Mouse (Mus musculus): ENCODE data around the gene Ccdc177.
"Not testable (repeated sequence)": the region's sequence is repeated elsewhere in the genome, so short reads cannot be mapped to it uniquely, and the experiment has no call there.

The Ccdc177 gene

GRCm38 (mm10) chr12:80760396-80760801 is at the start of gene Ccdc177:
Gene Ccdc177, minus strand, starts transcription at chr12:80760687.
- peak; percentile 80 for DNase-seq

GRCm38 (mm10) chr12:80810005-80810404 is 49.5 kb upstream of the Ccdc177 start:
- DNase-seq, result no peak

- no peak for DNase-seq
Observed at GRCm38 (mm10) chr12:80807451-80808085, 47.1 kb upstream of the Ccdc177 start.

GRCm38 (mm10) chr12:80804861-80805428 is 44.5 kb upstream of the Ccdc177 start:
- DNase-seq, result no peak

- DNase-seq, result peak; percentile 58
Observed at GRCm38 (mm10) chr12:80803924-80804323, 43.4 kb upstream of the Ccdc177 start.

GRCm38 (mm10) chr12:80801443-80801842 is 41.0 kb upstream of the Ccdc177 start:
- DNase-seq, result no peak

GRCm38 (mm10) chr12:80800156-80800555 is 39.7 kb upstream of the Ccdc177 start:
- no peak for DNase-seq

GRCm38 (mm10) chr12:80798271-80798670 is 37.8 kb upstream of the Ccdc177 start:
- DNase-seq, result no peak

GRCm38 (mm10) chr12:80794935-80795785 is 34.7 kb upstream of the Ccdc177 start:
- no peak for DNase-seq

- no peak for DNase-seq
Observed at GRCm38 (mm10) chr12:80794522-80794921, 34.0 kb upstream of the Ccdc177 start.

- DNase-seq, result no peak
Observed at GRCm38 (mm10) chr12:80793535-80793934, 33.0 kb upstream of the Ccdc177 start.

GRCm38 (mm10) chr12:80792867-80793266 is 32.4 kb upstream of the Ccdc177 start:
- DNase-seq, result peak; percentile 55

- DNase-seq, result no peak
Observed at GRCm38 (mm10) chr12:80791571-80792444, 31.3 kb upstream of the Ccdc177 start.

- peak; percentile 57 for DNase-seq
Observed at GRCm38 (mm10) chr12:80790700-80791570, 30.4 kb upstream of the Ccdc177 start.

- peak; percentile 99 for DNase-seq
Observed at GRCm38 (mm10) chr12:80789849-80790694, 29.6 kb upstream of the Ccdc177 start, which contains the start of gene Susd6. Gene Susd6, plus strand, starts transcription at chr12:80790510.

- not testable (repeated sequence) for DNase-seq
Observed at GRCm38 (mm10) chr12:80789276-80789675, 28.8 kb upstream of the Ccdc177 start.

GRCm38 (mm10) chr12:80788188-80788587 is 27.7 kb upstream of the Ccdc177 start:
- no peak for DNase-seq

GRCm38 (mm10) chr12:80787604-80788003 is 27.1 kb upstream of the Ccdc177 start:
- peak; percentile 68 for DNase-seq

- no peak for DNase-seq
Observed at GRCm38 (mm10) chr12:80786591-80786990, 26.1 kb upstream of the Ccdc177 start.

GRCm38 (mm10) chr12:80785597-80785996 is 25.1 kb upstream of the Ccdc177 start:
- DNase-seq, result no peak

- DNase-seq, result no peak
Observed at GRCm38 (mm10) chr12:80785005-80785404, 24.5 kb upstream of the Ccdc177 start.
